Mouse (Mus musculus) kidney, adult 2 months (tissue): ENCODE results near the gene Dock2. TPM values are rescaled to one million over a fixed set of nuclear protein-coding genes. Genes with fewer than 3 reads are reported as not detected.

Experiments
- DNase-seq: peaks from one replicate; pipeline ENCODE4 v3.0.0; 2021
- H3K27ac ChIP-seq: fragments of 200-500 bp; 2 replicates; pipeline ENCODE4 v1.5.1; 2012; ENCODE audit warnings: low read depth, low read length, control low read depth, inconsistent platforms; ENCODE audit not compliant: insufficient read depth
- H3K27me3 ChIP-seq: fragments of 200-500 bp; replicated peaks from 2 replicates; pipeline ENCODE4 v1.6.1; 2012; ENCODE audit warnings: mild to moderate bottlenecking, moderate library complexity, low read length, inconsistent platforms; ENCODE audit not compliant: control insufficient read depth, insufficient read depth
- H3K36me3 ChIP-seq: fragments of 200-500 bp; 2 replicates; pipeline ENCODE4 v1.6.1; 2012; ENCODE audit warnings: mild to moderate bottlenecking, moderate library complexity, low read length, inconsistent platforms; ENCODE audit not compliant: control insufficient read depth, insufficient read depth
- H3K4me1 ChIP-seq: fragments of 200-500 bp; 2 replicates; pipeline ENCODE4 v1.6.1; 2011; ENCODE audit warnings: low read length; ENCODE audit not compliant: control insufficient read depth, insufficient read depth
- H3K4me3 ChIP-seq: fragments of 200-500 bp; 2 replicates; pipeline ENCODE4 v1.5.1; 2011; ENCODE audit warnings: mild to moderate bottlenecking, low read depth, low read length, control low read depth; ENCODE audit not compliant: insufficient read depth
- CTCF ChIP-seq: fragments of 200-500 bp; conservative IDR thresholded peaks from 2 replicates; pipeline ENCODE4 v1.5.1; 2011; ENCODE audit warnings: low read depth, mild to moderate bottlenecking, control low read depth, low read length, moderate library complexity, mixed read lengths; ENCODE audit not compliant: insufficient read depth, insufficient read length
- POLR2A ChIP-seq: fragments of 200-500 bp; IDR thresholded peaks from one replicate; pipeline ENCODE4 v1.6.1; 2011; ENCODE audit warnings: low read depth, low read length, control low read depth
- WGBS: fragments of 180-500 bp; shearing (Covaris S2); methylation state at CpG from one replicate; pipeline ENCODE4 v1.1.7; 2018; 5-methylcytosine and 5-hydroxymethylcytosine counted together
- polyA plus RNA-seq: library from polyadenylated mRNA; depleted of rRNA; stranded (reverse); fragments of >200 nt; gene quantifications from 2 replicates; pipeline ENCODE4 v1.2.3, GENCODE M21; 2012

Gene Dock2
- polyA plus RNA-seq, 1 experiment = 2.8 TPM

- no peak for TF ChIP-seq POLR2A
- no peak for TF ChIP-seq CTCF
- no peak overlapping the region for H3K27ac ChIP-seq
- H3K4me1 ChIP-seq = no peaks in the 10 kb centered on the region
- no peak for DNase-seq
- H3K36me3 ChIP-seq = no peaks in the 10 kb centered on the region
- H3K4me3 ChIP-seq = no peak overlapping the region
- WGBS = 65% methylated on average over 4 of the region's 4 CpGs
- H3K27me3 ChIP-seq = no peaks in the 10 kb centered on the region
Observed at GRCm38 (mm10) chr11:34705108-34705446, 78.6 kb downstream of the Dock2 start.

DNA sequence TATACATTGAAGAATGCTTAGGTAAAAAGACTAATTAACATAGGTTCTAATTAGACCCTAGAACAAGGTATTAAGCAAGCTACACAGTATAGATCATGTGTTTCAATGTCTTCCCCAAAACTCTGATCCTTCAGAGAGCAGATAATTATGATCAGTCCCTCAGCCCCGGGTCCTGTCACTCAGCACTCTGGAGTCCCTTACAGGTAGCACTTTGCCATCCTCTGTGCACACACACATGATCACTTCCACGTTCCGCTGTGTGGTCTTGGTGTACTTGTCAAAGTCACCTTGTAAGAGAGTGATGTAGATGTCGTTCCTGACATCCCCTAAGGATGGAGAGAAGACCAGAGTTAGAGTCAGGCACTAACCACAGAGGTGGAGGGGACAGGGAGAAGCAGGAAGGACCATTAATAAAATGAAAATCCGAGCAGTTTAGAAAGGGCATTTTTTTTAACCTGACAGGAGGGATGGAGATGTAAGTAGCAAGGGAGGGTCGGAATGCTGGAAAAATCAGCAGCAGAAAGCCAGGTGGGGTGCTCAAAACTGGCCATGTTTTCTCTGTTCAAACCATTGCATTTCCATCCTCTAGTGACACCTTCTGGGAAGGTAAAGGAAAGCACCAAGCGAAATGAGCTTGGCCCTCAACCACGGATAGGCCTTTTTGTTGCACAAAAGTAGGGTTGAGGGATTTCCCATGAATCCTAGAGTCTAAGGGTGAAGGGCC lies 79.1 kb downstream of the Dock2 start:
- no peaks in the 10 kb centered on the region for H3K36me3 ChIP-seq
- no peak for DNase-seq
- 52% methylated on average over 8 of the region's 8 CpGs for WGBS
- H3K27me3 ChIP-seq = no peaks in the 10 kb centered on the region
- H3K27ac ChIP-seq = no peak overlapping the region
- no peak for TF ChIP-seq CTCF
- no peak for TF ChIP-seq POLR2A
- no peak overlapping the region for H3K4me3 ChIP-seq
- no peaks in the 10 kb centered on the region for H3K4me1 ChIP-seq

GRCm38 (mm10) chr11:34703851-34704250 lies 79.8 kb downstream of the Dock2 start:
- 67% methylated on average over 6 of the region's 6 CpGs for WGBS
- no peak overlapping the region for H3K4me3 ChIP-seq
- no peak for TF ChIP-seq CTCF
- TF ChIP-seq POLR2A = no peak
- H3K27ac ChIP-seq = no peak overlapping the region
- no peaks in the 10 kb centered on the region for H3K27me3 ChIP-seq
- no peaks in the 10 kb centered on the region for H3K4me1 ChIP-seq
- DNase-seq = no peak
- no peaks in the 10 kb centered on the region for H3K36me3 ChIP-seq

DNA sequence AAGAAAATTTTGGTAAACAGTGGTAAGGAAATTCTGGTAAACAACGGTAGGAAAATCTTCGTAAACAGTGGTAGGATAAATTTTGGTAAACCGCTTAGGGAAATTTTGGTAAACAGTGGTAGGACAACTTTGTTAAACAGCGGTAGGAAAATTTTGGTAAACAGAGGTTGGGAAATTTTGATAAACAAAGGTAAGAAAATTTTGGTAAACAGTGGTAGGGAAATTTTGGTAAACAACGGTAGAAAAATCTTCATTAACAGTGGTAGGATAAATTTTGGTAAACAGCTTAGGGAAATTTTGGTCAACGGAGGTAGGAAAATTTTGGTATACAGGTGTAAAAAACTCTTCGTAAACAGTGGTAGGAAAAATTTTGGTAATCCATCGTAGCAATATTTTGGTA lies 101.9 kb downstream of the Dock2 start:
- WGBS = 49% methylated on average over 8 of the region's 8 CpGs
- H3K36me3 ChIP-seq = no peaks in the 10 kb centered on the region
- no peak overlapping the region for H3K27ac ChIP-seq
- H3K27me3 ChIP-seq = no peaks in the 10 kb centered on the region
- H3K4me1 ChIP-seq = no peaks in the 10 kb centered on the region
- H3K4me3 ChIP-seq = no peak overlapping the region
- no peak for TF ChIP-seq CTCF
- no peak for DNase-seq

- no peak overlapping the region for H3K4me3 ChIP-seq
- H3K27me3 ChIP-seq = no peaks in the 10 kb centered on the region
- DNase-seq = no peak
- H3K27ac ChIP-seq = no peak overlapping the region
- no peaks in the 10 kb centered on the region for H3K4me1 ChIP-seq
- H3K36me3 ChIP-seq = no peaks in the 10 kb centered on the region
- TF ChIP-seq POLR2A (no peak), CTCF (no peak)
- WGBS = 68% methylated on average over 7 of the region's 7 CpGs
Observed at GRCm38 (mm10) chr11:34544631-34545030, 239.1 kb downstream of the Dock2 start.

- Histone ChIP-seq H3K27me3 (no peaks in the 10 kb centered on the region), H3K4me3 (no peak overlapping the region), H3K36me3 (no peaks in the 10 kb centered on the region), H3K4me1 (no peaks in the 10 kb centered on the region), H3K27ac (no peak overlapping the region)
- WGBS = 82% methylated on average over 10 of the region's 10 CpGs
- DNase-seq = no peak
- TF ChIP-seq CTCF (no peak), POLR2A (no peak)
Observed at GRCm38 (mm10) chr11:34532131-34532530, 251.6 kb downstream of the Dock2 start.

DNA sequence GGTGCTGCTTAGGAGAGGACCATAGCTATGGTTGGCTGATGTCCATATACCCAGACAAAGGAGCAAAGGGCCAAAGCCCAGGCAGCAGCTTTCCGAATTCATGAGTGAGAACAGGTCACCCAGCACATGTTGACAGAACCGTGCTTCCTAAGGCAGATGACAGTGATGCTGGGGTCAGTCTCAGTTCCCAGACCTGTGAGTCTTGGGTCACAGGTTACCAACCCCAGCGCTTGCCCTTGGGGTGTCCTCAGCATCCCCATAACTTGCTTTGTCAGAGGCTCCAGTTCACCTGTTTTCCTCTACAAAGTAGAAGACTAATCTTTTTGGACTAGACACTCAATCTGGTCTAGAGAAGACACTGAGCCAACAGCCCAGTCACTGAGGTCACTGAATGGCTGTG lies 252.7 kb downstream of the Dock2 start:
- TF ChIP-seq CTCF (no peak), POLR2A (no peak)
- Histone ChIP-seq H3K36me3 (no peaks in the 10 kb centered on the region), H3K27ac (no peak overlapping the region), H3K27me3 (no peaks in the 10 kb centered on the region), H3K4me1 (no peaks in the 10 kb centered on the region), H3K4me3 (no peak overlapping the region)
- no peak for DNase-seq
- 90% methylated on average over 3 of the region's 3 CpGs for WGBS

DNA sequence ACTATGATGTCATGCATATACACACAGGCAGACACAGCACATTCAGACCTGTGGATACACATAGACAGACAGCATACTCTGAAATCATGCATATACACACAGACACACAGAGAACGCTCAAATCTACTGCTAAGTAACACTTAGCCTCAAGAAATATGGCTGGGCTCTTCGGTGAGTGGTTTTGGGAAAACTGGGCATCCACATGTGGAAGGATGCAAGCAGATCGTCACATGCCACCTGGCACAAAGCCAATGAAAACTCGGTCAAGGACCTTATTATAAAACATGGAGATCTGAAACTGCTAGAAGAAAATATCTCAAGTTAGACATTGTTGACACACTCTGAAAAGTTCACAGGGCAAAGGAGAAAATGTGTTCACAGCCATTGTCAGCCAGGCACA lies 255.7 kb downstream of the Dock2 start:
- WGBS = 67% methylated on average over 4 of the region's 4 CpGs
- Histone ChIP-seq H3K27me3 (no peaks in the 10 kb centered on the region), H3K4me3 (no peak overlapping the region), H3K4me1 (no peaks in the 10 kb centered on the region), H3K27ac (no peak overlapping the region), H3K36me3 (no peaks in the 10 kb centered on the region)
- TF ChIP-seq POLR2A (no peak), CTCF (no peak)
- DNase-seq = no peak
